Mouse (Mus musculus) embryonic stem cell, embryonic (primary cell): ENCODE results near the gene Trpm3.

ENCODE experiments used
- CTCF ChIA-PET, 4 experiments: fragments of 300-600 bp in 2 of 4; fragments of 350-600 bp in 2 of 4; sonication (Branson Sonifier 250); formaldehyde crosslinking; loops; one replicate each; lab custom pipeline; 2022; ENCODE audit warnings: inconsistent platforms in 2 of 4; lab: Charles Lee
- POLR2A ChIA-PET, 4 experiments: fragments of 300-600 bp in 2 of 4; fragments of 350-600 bp in 2 of 4; sonication (Branson Sonifier 250); formaldehyde crosslinking; loops; one replicate each; lab custom pipeline; 2022; ENCODE audit warnings: antibody characterized with exemption in 4 of 4, inconsistent platforms in 1 of 4; lab: Charles Lee

Trpm3 gene

GRCm38 (mm10) chr19:22940956-22941355 is 802.1 kb downstream of the Trpm3 start:
- ChIA-PET POLR2A (interaction anchor here in 1 of 4 experiments (1.3 to 1.5 kb wide), 2 partner anchors 21 to 51 kb away, joined by 3 to 5 read pairs; no protein-coding TSS in a partner anchor), CTCF (interaction anchor here in 1 of 4 experiments (0.6 kb wide), 1 partner anchor 468 kb away, joined by 3 read pairs; no protein-coding TSS in a partner anchor)

GRCm38 (mm10) chr19:22952480-22952879 is 813.6 kb downstream of the Trpm3 start:
- ChIA-PET POLR2A (interaction anchor here in 1 of 4 experiments (1.0 kb wide), 1 partner anchor 32 kb away, joined by 3 read pairs; no protein-coding TSS in a partner anchor), CTCF (no interaction called here)

GRCm38 (mm10) chr19:22953191-22953590 is 814.3 kb downstream of the Trpm3 start:
- ChIA-PET POLR2A (interaction anchor here in 1 of 4 experiments (0.6 to 1.0 kb wide), 2 partner anchors 18 to 31 kb away, joined by 3 to 4 read pairs; no protein-coding TSS in a partner anchor), CTCF (no interaction called here)

- ChIA-PET POLR2A (no interaction called here), CTCF (no interaction called here)
These were observed 819.6 kb downstream of the Trpm3 start for GRCm38 (mm10) chr19:22958414-22958813.

- POLR2A ChIA-PET, result interaction anchor here in 3 of 4 experiments (0.6 to 1.4 kb wide), 7 partner anchors 11 to 346 kb away, joined by 3 to 5 read pairs (median 3); no protein-coding TSS in a partner anchor
These were observed 821.8 kb downstream of the Trpm3 start for GRCm38 (mm10) chr19:22960450-22961265.

GRCm38 (mm10) chr19:22962001-22962708 is 823.3 kb downstream of the Trpm3 start:
- POLR2A ChIA-PET, result interaction anchor here in 2 of 4 experiments (0.6 to 1.4 kb wide), 5 partner anchors 10 to 114 kb away, joined by 3 to 5 read pairs (median 4); no protein-coding TSS in a partner anchor
- CTCF ChIA-PET, result interaction anchor here in 2 of 4 experiments (0.7 to 1.5 kb wide), 2 partner anchors 38 to 46 kb away, joined by 4 to 5 read pairs; no protein-coding TSS in a partner anchor

More at GRCm38 (mm10) chr19:22960450-22961265, 821.8 kb downstream of the Trpm3 start:
- CTCF ChIA-PET, result interaction anchor here in 3 of 4 experiments (0.6 to 1.5 kb wide), 5 partner anchors 44 to 624 kb away, joined by 3 to 5 read pairs (median 3); no protein-coding TSS in a partner anchor

GRCm38 (mm10) chr19:22962731-22963130 is 823.9 kb downstream of the Trpm3 start:
- POLR2A ChIA-PET, result no interaction called here
- CTCF ChIA-PET, result interaction anchor here in 1 of 4 experiments (0.7 kb wide), 1 partner anchor 39 kb away, joined by 4 read pairs; no protein-coding TSS in a partner anchor

- CTCF ChIA-PET, result interaction anchor here in 1 of 4 experiments (1.3 kb wide), 1 partner anchor 48 kb away, joined by 5 read pairs; no protein-coding TSS in a partner anchor
- POLR2A ChIA-PET, result interaction anchor here in 3 of 4 experiments (0.5 to 1.2 kb wide), 4 partner anchors 10 to 993 kb away, joined by 3 to 4 read pairs (median 3); no protein-coding TSS in a partner anchor
These were observed 825.0 kb downstream of the Trpm3 start for GRCm38 (mm10) chr19:22963726-22964398.

- ChIA-PET POLR2A (no interaction called here), CTCF (interaction anchor here in 1 of 4 experiments (0.5 kb wide), 1 partner anchor 8 kb away, joined by 3 read pairs; no protein-coding TSS in a partner anchor)
These were observed 826.6 kb downstream of the Trpm3 start for GRCm38 (mm10) chr19:22965470-22965869.

- CTCF ChIA-PET, result no interaction called here
- POLR2A ChIA-PET, result no interaction called here
These were observed 834.4 kb downstream of the Trpm3 start for GRCm38 (mm10) chr19:22973294-22973693.

- CTCF ChIA-PET, result interaction anchor here in 1 of 4 experiments (0.6 kb wide), 1 partner anchor 8 kb away, joined by 3 read pairs; no protein-coding TSS in a partner anchor
- POLR2A ChIA-PET, result interaction anchor here in 2 of 4 experiments (0.6 to 0.9 kb wide), 2 partner anchors 10 to 116 kb away, joined by 3 to 4 read pairs; no protein-coding TSS in a partner anchor
These were observed 834.9 kb downstream of the Trpm3 start for GRCm38 (mm10) chr19:22973727-22974126.

GRCm38 (mm10) chr19:22975801-22976200 is 837.0 kb downstream of the Trpm3 start:
- CTCF ChIA-PET, result no interaction called here
- POLR2A ChIA-PET, result no interaction called here

- ChIA-PET POLR2A (interaction anchor here in 1 of 4 experiments (0.8 to 1.4 kb wide), 4 partner anchors 13 to 98 kb away, joined by 3 read pairs; no protein-coding TSS in a partner anchor), CTCF (no interaction called here)
These were observed 838.7 kb downstream of the Trpm3 start for GRCm38 (mm10) chr19:22977508-22977907.

GRCm38 (mm10) chr19:22978763-22979162 is 839.9 kb downstream of the Trpm3 start:
- CTCF ChIA-PET, result interaction anchor here in 1 of 4 experiments (0.7 kb wide), 1 partner anchor 62 kb away, joined by 4 read pairs; no protein-coding TSS in a partner anchor
- POLR2A ChIA-PET, result no interaction called here

- ChIA-PET POLR2A (no interaction called here), CTCF (no interaction called here)
These were observed 840.3 kb downstream of the Trpm3 start for GRCm38 (mm10) chr19:22979191-22979590.

GRCm38 (mm10) chr19:22987914-22988313 is 849.1 kb downstream of the Trpm3 start:
- CTCF ChIA-PET, result interaction anchor here in 2 of 4 experiments (0.7 to 0.9 kb wide), 3 partner anchors 27 to 490 kb away, joined by 3 to 4 read pairs (median 3); no protein-coding TSS in a partner anchor
- POLR2A ChIA-PET, result interaction anchor here in 1 of 4 experiments (0.9 to 1.4 kb wide), 4 partner anchors 24 to 175 kb away, joined by 3 to 8 read pairs (median 3); no protein-coding TSS in a partner anchor

GRCm38 (mm10) chr19:22993946-22994345 is 855.1 kb downstream of the Trpm3 start:
- ChIA-PET CTCF (no interaction called here), POLR2A (interaction anchor here in 2 of 4 experiments (0.7 to 1.1 kb wide), 3 partner anchors 140 to 264 kb away, joined by 3 to 4 read pairs (median 4); no protein-coding TSS in a partner anchor)
